Mouse (Mus musculus) heart, adult 2 months (tissue): Measurements from ENCODE around the gene Fam213b.

ENCODE experiments used
- CTCF ChIP-seq: fragments of 200-600 bp; IDR thresholded peaks from 2 replicates; pipeline ENCODE4 v1.8.1; 2022; ENCODE audit warnings: antibody characterized with exemption, mild to moderate bottlenecking, moderate library complexity
- EP300 ChIP-seq: fragments of 200-500 bp; IDR thresholded peaks from 2 replicates; pipeline ENCODE4 v1.6.1; 2011; ENCODE audit warnings: low read depth, low read length, control low read depth; ENCODE audit not compliant: insufficient read depth
- POLR2A ChIP-seq: fragments of 200-500 bp; IDR thresholded peaks from 2 replicates; pipeline ENCODE4 v1.6.1; 2011; ENCODE audit warnings: mild to moderate bottlenecking, low read depth, low read length, control low read depth; ENCODE audit not compliant: insufficient read depth

DNA sequence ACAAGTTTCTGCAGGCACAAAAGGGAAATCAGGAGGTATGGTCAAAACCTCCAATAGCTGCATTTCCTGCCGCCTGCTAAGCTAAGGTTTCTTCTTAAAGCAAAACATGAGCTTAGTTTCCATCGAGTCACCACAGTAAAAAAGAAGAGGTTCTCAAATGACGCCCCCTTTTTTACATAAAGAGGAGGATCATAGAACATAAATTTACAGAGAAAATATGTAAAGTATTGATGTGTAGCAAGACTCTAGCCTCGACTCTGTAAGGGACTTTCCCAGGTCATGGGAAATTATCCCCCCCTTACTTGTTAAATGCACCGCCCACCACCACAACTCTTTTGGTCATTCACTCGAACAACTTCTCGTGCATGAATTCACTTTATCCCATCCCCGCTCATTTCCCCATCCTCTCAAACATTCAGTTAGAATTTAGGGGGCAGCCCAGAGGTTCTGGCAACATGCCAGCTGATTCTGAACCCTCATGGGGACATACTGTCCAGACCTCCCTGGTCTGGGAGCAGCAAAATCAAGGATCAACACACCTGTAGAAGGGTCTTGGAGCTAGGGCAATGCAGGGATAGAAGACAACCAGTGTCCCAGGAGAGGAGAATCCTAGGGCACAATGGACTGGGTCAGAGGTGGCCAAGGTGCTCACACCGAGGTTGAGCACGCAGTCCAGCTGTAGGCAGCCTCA, 43.8 kb upstream of the Fam213b start:
- TF ChIP-seq POLR2A (no peak), CTCF (no peak), EP300 (no peak)
